Mouse (Mus musculus) embryonic facial prominence, embryonic 12.5 days (tissue): Measurements from ENCODE around the gene H2-DMb1. TPM values are rescaled to one million over a fixed set of nuclear protein-coding genes. Genes with fewer than 3 reads are reported as not detected.

ENCODE experiments used
- ATAC-seq: fragments of 200-750 bp; cut with Nextera tagmentation; 2 replicates; pipeline ENCODE4 v1.8.0; 2017; ENCODE audit not compliant: insufficient number of reproducible peaks, insufficient read depth, low FRiP score, low TSS enrichment
- H3K27ac ChIP-seq: fragments of 300-500 bp; sonication (generic); 2 replicates; pipeline ENCODE4 v1.5.1; 2016; ENCODE audit warnings: mild to moderate bottlenecking
- H3K27me3 ChIP-seq: fragments of 300-500 bp; sonication (generic); 2 replicates; pipeline ENCODE4 v1.6.1; 2016; ENCODE audit warnings: mild to moderate bottlenecking, moderate library complexity
- H3K36me3 ChIP-seq: fragments of 300-500 bp; sonication (generic); 2 replicates; pipeline ENCODE4 v1.6.1; 2016; ENCODE audit warnings: mild to moderate bottlenecking
- H3K4me1 ChIP-seq: fragments of 300-500 bp; sonication (generic); 2 replicates; pipeline ENCODE4 v1.6.1; 2016
- H3K4me2 ChIP-seq: fragments of 300-500 bp; sonication (generic); replicated peaks from 2 replicates; pipeline ENCODE4 v1.6.1; 2016; ENCODE audit warnings: mild to moderate bottlenecking, moderate library complexity
- H3K4me3 ChIP-seq: fragments of 300-500 bp; sonication (generic); 2 replicates; pipeline ENCODE4 v1.5.1; 2016; ENCODE audit warnings: mild to moderate bottlenecking
- H3K9ac ChIP-seq: fragments of 300-500 bp; sonication (generic); 2 replicates; pipeline ENCODE4 v1.6.1; 2016; ENCODE audit warnings: mild to moderate bottlenecking, moderate library complexity
- H3K9me3 ChIP-seq: fragments of 300-500 bp; sonication (generic); 2 replicates; pipeline ENCODE4 v1.6.1; 2016; ENCODE audit warnings: mild to moderate bottlenecking, moderate library complexity
- WGBS: fragments of 180-500 bp; shearing (Covaris S2); methylation state at CpG from one replicate; pipeline ENCODE4 v1.1.7; 2016; 5-methylcytosine and 5-hydroxymethylcytosine counted together
- polyA plus RNA-seq: library from polyadenylated mRNA; unstranded; fragments of >200 nt; fragmentation: Nextera tagmentation; extraction: Ambion mirVana; gene quantifications from 2 replicates; pipeline ENCODE4 v1.2.1, GENCODE M21; 2016

H2-DMb1 gene
- polyA plus RNA-seq, 1 experiment from 2014 or later, result 2.0 TPM

- Histone ChIP-seq H3K4me2 (no peak overlapping the region), H3K27me3 (peaks cover 80% of the 10 kb centered on the region), H3K9me3 (no peaks in the 10 kb centered on the region), H3K36me3 (no peaks in the 10 kb centered on the region), H3K4me1 (0 out of 2 replicates have a peak, but pooled peaks cover 6% of the 10 kb centered on the region), H3K9ac (no peak overlapping the region), H3K27ac (no peak overlapping the region), H3K4me3 (no peak overlapping the region)
- ATAC-seq, result no peak
- 55% methylated on average over 3 of the region's 3 CpGs for WGBS
Observed at GRCm38 (mm10) chr17:34207456-34207855, 54.6 kb downstream of the H2-DMb1 start.

GRCm38 (mm10) chr17:34207866-34208265 is 55.0 kb downstream of the H2-DMb1 start:
- Histone ChIP-seq H3K4me1 (0 out of 2 replicates have a peak, but pooled peaks cover 6% of the 10 kb centered on the region), H3K4me3 (no peak overlapping the region), H3K4me2 (no peak overlapping the region), H3K9ac (no peak overlapping the region), H3K27me3 (peaks cover 83% of the 10 kb centered on the region), H3K27ac (no peak overlapping the region), H3K36me3 (no peaks in the 10 kb centered on the region), H3K9me3 (no peaks in the 10 kb centered on the region)
- ATAC-seq, result no peak
- 97% methylated on average over 9 of the region's 9 CpGs for WGBS

- no peak overlapping the region for H3K27ac ChIP-seq
- no peak overlapping the region for H3K4me3 ChIP-seq
- 0 out of 2 replicates have a peak, but pooled peaks cover 6% of the 10 kb centered on the region for H3K4me1 ChIP-seq
- no peak overlapping the region for H3K4me2 ChIP-seq
- 18% methylated on average over 10 of the region's 10 CpGs for WGBS
- no peak for ATAC-seq
- no peaks in the 10 kb centered on the region for H3K36me3 ChIP-seq
- no peaks in the 10 kb centered on the region for H3K9me3 ChIP-seq
- H3K9ac ChIP-seq, result no peak overlapping the region
- H3K27me3 ChIP-seq, result peaks cover 81% of the 10 kb centered on the region
Observed at GRCm38 (mm10) chr17:34208421-34208820, 55.5 kb downstream of the H2-DMb1 start.

GRCm38 (mm10) chr17:34209680-34210079 is 56.8 kb downstream of the H2-DMb1 start:
- H3K9ac ChIP-seq, result no peak overlapping the region
- no peak for ATAC-seq
- H3K4me3 ChIP-seq, result no peak overlapping the region
- no peaks in the 10 kb centered on the region for H3K9me3 ChIP-seq
- H3K4me2 ChIP-seq, result no peak overlapping the region
- H3K36me3 ChIP-seq, result no peaks in the 10 kb centered on the region
- H3K27me3 ChIP-seq, result peaks cover 84% of the 10 kb centered on the region
- H3K27ac ChIP-seq, result no peak overlapping the region
- WGBS, result 27% methylated on average over 3 of the region's 3 CpGs
- H3K4me1 ChIP-seq, result 0 out of 2 replicates have a peak, but pooled peaks cover 6% of the 10 kb centered on the region

Other genes starting within 250 kb of the H2-DMb1 start
- gene Platr17, start 247.9 kb upstream of the H2-DMb1 start, polyA plus RNA-seq, result 0.35 and 0.38 TPM in 2 replicates
- gene Daxx, start 243.7 kb upstream of the H2-DMb1 start, polyA plus RNA-seq, result 70.1 and 72.8 TPM in 2 replicates
- gene Tapbp, start 237.2 kb upstream of the H2-DMb1 start, polyA plus RNA-seq, result 20.0 and 25.0 TPM in 2 replicates
- gene Zbtb22, start 237.2 kb upstream of the H2-DMb1 start, polyA plus RNA-seq, result 21.6 and 21.9 TPM in 2 replicates
- gene Rgl2, start 223.5 kb upstream of the H2-DMb1 start, polyA plus RNA-seq, result 60.9 and 64.8 TPM in 2 replicates
- gene Pfdn6, start 212.7 kb upstream of the H2-DMb1 start, polyA plus RNA-seq, result 184 and 192 TPM in 2 replicates
- gene Wdr46, start 212.4 kb upstream of the H2-DMb1 start, polyA plus RNA-seq, result 44.9 and 49.6 TPM in 2 replicates
- gene B3galt4, start 201.6 kb upstream of the H2-DMb1 start, polyA plus RNA-seq, result 5.5 and 6.3 TPM in 2 replicates
- gene Vps52, start 197.3 kb upstream of the H2-DMb1 start, polyA plus RNA-seq, result 55.2 and 55.9 TPM in 2 replicates
- 1,303 and 1,336 TPM in 2 replicates for gene Rps18, start 197.1 kb upstream of the H2-DMb1 start, polyA plus RNA-seq
- gene H2-K1, start 152.7 kb upstream of the H2-DMb1 start, polyA plus RNA-seq, result 7.2 and 8.0 TPM in 2 replicates
- gene Ring1, start 128.4 kb upstream of the H2-DMb1 start, polyA plus RNA-seq, result 27.2 and 29.7 TPM in 2 replicates
- gene H2-Ke6, start 125.0 kb upstream of the H2-DMb1 start, polyA plus RNA-seq, result 52.2 and 59.5 TPM in 2 replicates
- gene Slc39a7, start 121.4 kb upstream of the H2-DMb1 start, polyA plus RNA-seq, result 191 and 193 TPM in 2 replicates
- gene Rxrb, start 121.3 kb upstream of the H2-DMb1 start, polyA plus RNA-seq, result 69.9 and 72.6 TPM in 2 replicates
- 7.2 and 14.8 TPM in 2 replicates for gene Col11a2, start 113.6 kb upstream of the H2-DMb1 start, polyA plus RNA-seq
- gene H2-Oa, start 60.7 kb upstream of the H2-DMb1 start, polyA plus RNA-seq, result 0.43 and 0.48 TPM in 2 replicates
- gene H2-DMa, start 33.5 kb upstream of the H2-DMb1 start, polyA plus RNA-seq, result 12.3 and 16.7 TPM in 2 replicates
- 119 and 131 TPM in 2 replicates for gene Brd2, start 30.4 kb upstream of the H2-DMb1 start, polyA plus RNA-seq
- gene H2-DMb2, start 9.8 kb upstream of the H2-DMb1 start, polyA plus RNA-seq, result 0.19 and 0.42 TPM in 2 replicates
- gene Tap1, start 34.5 kb downstream of the H2-DMb1 start, polyA plus RNA-seq, result 4.7 TPM in 2 replicates
- 1.8 and 2.0 TPM in 2 replicates for gene Psmb9, start 34.7 kb downstream of the H2-DMb1 start, polyA plus RNA-seq
- 2.1 and 3.5 TPM in 2 replicates for gene Psmb8, start 44.6 kb downstream of the H2-DMb1 start, polyA plus RNA-seq
- gene Tap2, start 50.5 kb downstream of the H2-DMb1 start, polyA plus RNA-seq, result 1.3 and 2.3 TPM in 2 replicates
- gene H2-Ob, start 85.8 kb downstream of the H2-DMb1 start, polyA plus RNA-seq, result not detected in 2 replicates
- 2.9 and 3.4 TPM in 2 replicates for gene H2-Ab1, start 104.6 kb downstream of the H2-DMb1 start, polyA plus RNA-seq
- 0.19 TPM in 1 of 2 replicates, not detected in the other for gene H2-Aa, start 134.8 kb downstream of the H2-DMb1 start, polyA plus RNA-seq
- gene H2-Eb1, start 152.8 kb downstream of the H2-DMb1 start, polyA plus RNA-seq, result 1.4 and 1.5 TPM in 2 replicates
- gene H2-Eb2, start 172.6 kb downstream of the H2-DMb1 start, polyA plus RNA-seq, result not detected in 2 replicates
- not detected in 2 replicates for gene Btnl2, start 201.8 kb downstream of the H2-DMb1 start, polyA plus RNA-seq
- gene Btnl1, start 224.1 kb downstream of the H2-DMb1 start, polyA plus RNA-seq, result not detected in 2 replicates
- 0.81 and 1.00 TPM in 2 replicates for gene BC051142, start 245.7 kb downstream of the H2-DMb1 start, polyA plus RNA-seq